Mouse (Mus musculus) gastrocnemius, postnatal 10 days (tissue): Measurements from ENCODE around the gene Mvk. TPM values are rescaled to one million over a fixed set of nuclear protein-coding genes. Genes with fewer than 3 reads are reported as not detected.

ENCODE experiments used
- DNase-seq: peaks from one replicate; pipeline ENCODE4 v3.0.0; 2021; ENCODE audit warnings: mixed read lengths
- long read RNA-seq, 2 experiments: library from polyadenylated mRNA; stranded (forward); transcript quantifications; one replicate each; pipeline ENCODE4 v2.0.0; 2021
- total RNA-seq, 2 experiments: library from RNA; stranded (reverse); gene quantifications; 2 replicates each; pipeline ENCODE4 v1.2.3; 2021

The Mvk gene
- total RNA-seq: 10 to 100 TPM; 13.8 to 15.1 TPM
- long read RNA-seq, experiment 1, transcript Mvk-201 (11 exons, 1,660 nt): major isoform, 6 of 16 reads
- long read RNA-seq, experiment 1, partial matches to known transcripts: 4 of 16 reads
- long read RNA-seq, experiment 1, other reads (novel, unspliced or antisense): 6 of 16 reads
- long read RNA-seq, experiment 2, transcript Mvk-201 (11 exons, 1,660 nt): major isoform, 9 of 17 reads
- long read RNA-seq, experiment 2, partial matches to known transcripts: 0 of 17 reads
- long read RNA-seq, experiment 2, other reads (novel, unspliced or antisense): 7 of 17 reads

DNA sequence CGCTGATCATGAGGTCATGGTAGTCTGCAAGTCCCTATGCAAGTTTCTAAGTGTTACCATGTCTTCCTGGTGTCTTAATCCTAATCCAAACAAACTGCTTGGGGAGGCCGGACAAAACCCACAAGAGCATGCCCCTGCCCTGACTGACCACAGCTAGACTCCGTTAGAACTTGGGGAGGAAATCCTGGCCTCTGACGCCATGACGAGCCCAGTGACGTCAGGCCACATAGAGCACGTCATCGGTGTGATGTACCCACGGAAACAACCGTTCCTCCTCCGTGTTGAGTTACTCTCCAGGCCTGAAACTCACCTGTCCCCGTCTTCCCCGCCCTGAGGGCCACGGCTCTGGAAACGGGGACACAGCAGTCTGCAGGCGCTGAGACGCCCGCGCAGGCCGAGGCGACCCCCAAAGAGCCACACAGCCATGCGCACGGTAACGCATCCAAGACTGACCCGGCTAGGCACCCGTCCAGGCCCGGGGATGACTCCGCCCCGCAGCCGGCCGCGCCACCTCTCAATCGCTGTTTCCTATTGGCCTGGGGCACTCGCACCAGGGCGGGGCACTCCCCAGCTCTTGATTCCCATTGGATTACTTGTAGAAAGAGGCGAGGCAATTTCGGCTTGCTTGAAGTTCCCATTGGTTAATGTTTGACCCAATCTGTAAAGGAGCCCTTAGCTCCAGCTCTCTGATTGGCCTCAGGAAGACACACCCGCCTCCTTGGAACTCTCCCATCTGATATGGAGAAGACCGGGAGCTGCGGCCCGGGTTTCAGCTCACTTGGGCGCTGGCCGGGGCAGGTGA, at the start of gene Mvk, which contains the start of gene Mmab:
Mvk (plus strand) TSS at position 704 of the 802 bp plus-strand sequence.
Mmab (minus strand) TSS at position 495 of the 802 bp plus-strand sequence.
- DNase-seq: peak; percentile 98

DNA sequence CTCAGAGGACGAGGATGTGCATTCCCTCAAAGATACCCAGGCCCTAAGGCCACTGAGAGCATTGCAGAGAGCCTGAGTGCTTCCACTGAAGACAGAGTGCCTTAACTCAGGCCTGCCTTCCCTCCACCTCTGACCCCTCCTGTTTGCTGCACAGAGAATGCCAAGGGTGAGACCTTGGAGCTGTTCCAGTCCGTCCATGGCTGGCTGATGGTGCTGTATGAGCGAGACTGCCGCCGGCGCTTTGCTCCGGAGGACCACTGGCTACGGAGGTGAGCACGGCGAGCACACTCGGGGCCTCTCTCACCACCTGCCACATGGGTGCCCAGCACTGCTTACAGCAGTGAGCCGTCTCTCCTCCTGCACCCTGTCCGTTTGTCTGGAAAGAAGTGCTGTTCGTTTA, 37.5 kb upstream of the Mvk start:
- DNase-seq: no peak

DNA sequence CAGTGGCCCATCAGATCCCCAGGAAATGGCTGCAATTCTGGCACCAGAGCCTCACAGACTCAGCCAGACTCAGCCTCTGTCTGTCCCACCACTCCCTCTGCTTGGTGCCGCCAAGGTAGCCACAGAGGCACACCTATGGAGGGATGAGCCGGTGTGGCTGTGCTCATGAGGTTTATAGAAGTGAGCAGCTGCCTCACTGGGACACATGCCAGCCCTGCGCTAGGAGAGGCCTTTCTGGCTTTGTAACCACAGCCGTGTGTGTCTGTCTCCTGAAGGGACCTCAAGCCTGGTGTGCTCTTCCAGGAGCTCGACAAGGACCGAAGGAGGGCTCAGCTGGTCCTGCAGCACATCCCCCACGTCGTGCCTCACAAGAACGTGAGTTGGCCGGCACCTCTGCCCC, 36.8 kb upstream of the Mvk start:
- no peak for DNase-seq

DNA sequence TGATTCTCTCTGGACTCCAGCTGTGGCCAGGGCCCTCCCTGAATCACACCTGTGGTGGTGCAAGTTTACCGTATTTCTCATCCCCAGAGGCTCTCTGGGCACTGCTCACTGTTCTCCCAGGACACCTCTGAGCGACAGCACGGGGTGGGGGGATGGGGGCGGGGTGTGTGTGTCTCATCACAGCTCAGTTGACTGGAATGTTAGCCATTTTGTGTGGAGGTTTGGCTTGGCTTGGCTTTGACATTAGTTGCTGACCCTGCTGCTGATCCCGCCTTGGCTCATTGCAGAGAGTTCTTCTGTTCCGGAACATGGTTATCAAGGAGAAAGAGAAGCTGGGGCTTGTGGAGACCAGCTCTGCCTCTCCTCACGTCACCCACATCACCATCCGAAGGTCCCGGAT, 36.3 kb upstream of the Mvk start:
- DNase-seq: no peak

DNA sequence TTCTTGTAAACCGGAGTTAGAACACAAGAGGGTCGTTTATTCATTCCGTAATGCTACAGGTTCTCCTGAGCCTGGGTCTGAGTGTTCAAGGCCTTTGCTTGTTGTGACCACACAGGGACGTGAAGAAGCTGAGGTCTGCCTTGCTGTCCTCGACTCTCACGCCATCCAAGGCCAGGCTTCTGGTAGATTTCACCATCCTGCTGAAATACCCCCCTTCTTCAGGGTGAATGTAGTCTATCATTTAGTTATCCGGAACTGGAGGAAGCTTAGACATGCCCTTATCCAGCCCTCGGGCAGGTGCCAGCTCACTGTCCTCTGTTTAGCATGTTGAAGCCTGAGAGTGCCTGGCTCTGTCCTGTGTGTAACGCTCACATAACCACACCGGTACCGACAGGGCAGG, 35.2 kb upstream of the Mvk start:
- DNase-seq: no peak

DNA sequence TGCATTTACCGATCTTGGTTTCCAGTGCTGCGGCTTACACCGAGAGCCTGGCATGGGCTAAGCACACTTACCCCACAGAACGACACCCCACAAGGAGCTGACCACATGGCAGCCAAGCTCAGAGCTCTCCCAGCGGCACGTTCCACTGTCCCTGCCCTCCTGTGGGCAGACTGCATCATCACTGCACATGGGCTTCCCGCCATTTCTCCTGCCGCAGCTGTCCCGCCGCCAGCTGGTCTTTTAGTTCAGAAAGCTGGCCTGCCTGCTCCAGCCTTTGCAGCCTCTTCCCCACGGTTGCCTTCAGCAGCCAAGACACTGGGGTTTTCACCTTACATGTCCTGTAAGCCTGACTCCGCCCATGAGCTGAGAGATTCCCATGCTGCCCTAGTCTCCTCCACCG, 33.6 kb upstream of the Mvk start:
- no peak for DNase-seq

DNA sequence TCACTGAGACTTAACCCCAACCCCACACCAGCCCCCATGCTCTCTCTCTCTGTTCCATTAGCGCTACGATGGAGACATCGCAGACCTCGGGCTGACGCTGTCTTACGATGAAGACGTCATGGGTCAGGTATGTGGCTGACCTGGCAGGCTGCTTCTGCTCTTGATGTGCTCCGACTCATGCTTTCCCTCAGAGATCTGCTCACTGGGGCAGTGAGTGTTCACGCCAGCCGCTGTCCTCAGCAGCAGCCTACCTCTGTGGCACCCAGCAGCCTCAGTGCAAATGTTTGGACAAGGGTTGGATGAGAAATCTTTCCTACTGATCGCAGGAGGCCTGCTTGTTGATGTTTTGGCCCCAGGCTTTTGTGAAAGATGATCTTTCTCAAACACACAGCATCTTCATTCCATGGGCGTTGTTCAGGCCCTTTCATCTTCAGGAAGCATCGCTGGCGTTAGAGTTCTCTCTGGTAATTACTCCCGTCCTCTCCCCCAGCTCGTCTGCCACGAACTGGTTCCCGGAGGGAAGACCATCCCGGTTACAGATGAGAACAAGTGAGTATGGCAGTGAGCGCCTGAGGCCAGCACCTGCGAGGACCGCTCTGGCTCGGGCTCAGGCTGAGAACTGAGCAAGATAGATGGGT, 31.6 kb upstream of the Mvk start:
- DNase-seq: no peak

DNA sequence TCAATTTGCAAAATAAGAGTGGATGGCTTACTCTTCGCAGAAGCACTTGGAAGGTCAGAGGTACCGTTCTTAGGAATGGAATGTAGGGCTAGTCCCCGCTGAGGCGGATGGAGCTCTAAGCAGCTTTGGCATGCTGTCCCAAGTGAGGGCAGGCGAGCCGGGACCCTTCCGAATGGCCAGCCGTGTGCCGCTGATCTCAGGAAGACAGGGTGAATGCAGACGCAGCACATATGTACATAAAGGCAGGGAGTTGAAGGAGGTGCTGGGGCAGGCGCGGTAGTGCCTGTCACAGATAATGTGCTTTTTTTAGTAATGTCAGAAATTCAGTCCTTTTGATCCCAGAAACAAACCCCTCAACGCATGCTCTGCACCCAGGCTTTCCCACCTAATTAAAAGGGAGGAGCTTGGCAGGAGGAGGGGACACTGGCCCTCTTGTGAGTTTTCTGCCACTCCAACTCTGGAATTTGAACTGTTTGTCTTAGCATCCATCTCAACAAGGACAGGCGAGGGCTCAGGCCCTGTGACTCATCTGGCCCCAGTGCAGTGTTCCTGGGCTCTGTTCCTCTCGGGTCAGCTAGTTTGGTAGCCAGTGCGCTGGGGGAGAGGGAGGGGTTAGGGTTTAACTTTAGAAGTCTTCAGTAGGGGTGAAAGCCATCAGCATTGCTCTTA, 30.9 kb upstream of the Mvk start:
- DNase-seq: no peak

DNA sequence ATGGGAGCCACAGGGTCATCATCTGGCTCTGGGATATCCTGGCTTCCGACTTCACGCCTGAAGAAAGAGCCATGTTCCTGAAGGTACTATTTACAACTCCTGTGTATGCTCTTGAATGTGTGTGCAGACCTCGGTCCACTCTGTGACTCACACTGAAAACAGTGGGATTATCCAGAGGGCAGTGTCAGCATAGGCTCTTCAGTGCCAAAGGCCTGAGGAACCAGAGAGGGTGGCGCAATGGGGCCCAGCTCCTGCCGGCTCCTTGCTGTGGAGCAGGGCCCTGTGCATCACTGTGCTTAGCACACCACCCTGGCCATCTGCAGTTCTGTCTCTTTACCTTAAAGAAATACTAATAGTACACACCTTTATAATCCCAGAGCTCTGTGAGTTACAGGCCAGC, 28.5 kb upstream of the Mvk start:
- no peak for DNase-seq

DNA sequence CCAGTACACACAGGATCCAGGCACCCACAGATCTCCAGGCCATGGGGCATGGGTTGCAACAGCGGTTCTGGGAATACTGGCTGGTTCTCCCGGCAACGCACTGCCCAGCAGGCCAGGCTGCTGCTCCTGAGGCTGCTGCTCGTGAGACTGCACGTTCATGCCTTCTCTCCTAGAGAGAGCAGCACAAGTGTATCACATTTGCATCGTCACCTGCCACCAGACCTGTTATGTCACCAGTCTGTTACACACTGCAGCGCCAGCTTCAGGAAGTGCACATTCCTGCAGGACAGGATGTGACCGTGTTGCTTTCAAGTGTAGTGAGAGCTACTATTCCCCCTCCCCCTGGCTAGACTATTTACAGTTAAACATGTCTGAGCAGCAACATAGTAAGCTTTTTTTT, 27.2 kb upstream of the Mvk start:
- DNase-seq: no peak

DNA sequence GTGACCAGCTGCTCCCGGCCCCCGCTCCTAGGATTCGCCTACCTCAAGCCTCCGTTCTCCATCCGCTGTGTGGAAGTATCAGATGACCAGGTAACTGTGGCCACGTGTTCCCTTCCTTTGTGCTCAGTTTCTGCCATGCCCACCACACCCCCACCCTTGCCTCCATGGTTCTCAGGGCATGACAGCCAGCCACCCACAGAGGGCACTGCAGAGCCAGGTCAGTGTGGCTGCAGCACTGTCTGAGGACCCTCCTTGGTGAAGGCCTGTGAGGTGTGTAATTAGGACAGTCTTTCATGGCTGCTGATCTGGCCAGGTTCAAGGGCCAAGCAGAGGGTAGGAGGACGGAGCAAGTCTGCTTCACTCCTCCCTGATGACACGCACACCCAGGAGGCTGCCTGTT, 25.5 kb upstream of the Mvk start:
- DNase-seq: no peak

DNA sequence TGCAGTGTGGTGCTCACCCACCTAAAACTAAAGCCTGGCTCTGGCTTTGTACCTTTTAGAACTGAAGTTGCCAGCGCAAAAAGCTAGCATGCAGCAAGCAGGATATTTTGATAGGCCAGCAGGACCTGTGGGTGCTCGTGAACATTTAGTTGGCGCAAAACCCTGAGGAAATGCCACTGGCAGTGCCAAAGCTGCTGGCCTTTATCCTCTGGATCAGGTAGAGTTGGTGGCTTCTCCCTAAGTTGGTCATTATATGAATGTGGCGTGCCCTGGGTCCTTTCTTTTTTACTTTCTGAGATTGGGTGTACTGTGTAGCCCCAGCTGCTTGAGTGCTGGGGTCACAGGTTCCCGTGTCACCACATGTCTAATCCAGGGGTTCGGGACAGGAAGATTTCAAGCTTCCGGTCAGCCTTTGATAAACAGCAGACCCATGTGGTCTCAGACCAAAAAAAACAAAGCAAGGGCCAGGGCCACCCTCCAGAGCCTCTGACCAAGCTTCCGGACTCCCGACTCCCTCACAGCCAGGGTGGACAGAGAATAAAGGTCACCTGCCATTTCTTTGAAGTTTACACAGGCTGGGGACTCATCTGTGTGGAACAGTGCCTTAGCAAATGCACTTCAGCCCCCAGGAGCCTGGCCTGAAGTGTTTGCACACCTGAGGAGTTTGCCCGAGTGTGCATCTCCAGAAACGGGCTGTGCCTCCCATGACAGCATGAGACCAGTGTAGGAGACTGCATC, 22.3 kb upstream of the Mvk start:
- DNase-seq: no peak

DNA sequence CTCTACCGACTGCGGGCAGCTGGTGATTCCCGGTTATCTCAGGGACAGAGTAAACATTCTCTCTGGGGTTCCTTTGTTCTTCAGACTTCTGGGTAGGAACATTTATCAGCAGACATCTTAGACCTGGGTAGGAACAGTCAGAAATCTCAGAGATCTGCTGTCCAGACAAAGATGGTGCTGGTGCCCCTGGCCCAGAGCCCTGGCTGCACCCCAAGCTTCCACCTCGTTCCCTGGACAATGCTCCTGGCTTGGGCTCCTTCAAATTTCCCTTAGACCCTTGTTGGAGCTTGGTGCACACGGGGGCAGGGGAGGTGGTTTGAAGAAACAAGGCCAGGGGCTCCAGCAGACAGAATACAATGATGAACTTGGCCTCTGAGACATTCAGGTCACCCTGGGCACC, 21.5 kb upstream of the Mvk start:
- no peak for DNase-seq

DNA sequence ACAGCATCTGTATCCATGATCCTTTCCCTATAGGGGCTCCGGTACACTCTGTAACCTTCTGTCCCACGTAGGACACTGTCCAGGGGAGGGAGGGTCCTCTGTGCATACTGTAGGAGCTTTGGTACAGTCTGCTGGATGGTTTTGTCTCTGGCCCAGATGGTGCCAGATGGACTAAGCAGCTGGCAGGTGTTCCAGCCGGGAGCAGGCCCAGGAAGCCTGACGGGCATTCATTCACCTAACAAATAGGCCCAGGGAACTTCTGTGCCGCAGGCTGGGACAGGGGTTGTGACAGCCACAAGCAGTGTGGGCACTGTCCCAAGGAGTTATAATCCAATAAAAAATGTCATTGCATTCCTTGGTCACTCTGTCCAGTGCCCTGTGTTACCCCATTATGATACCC, 20.1 kb upstream of the Mvk start:
- DNase-seq: no peak

DNA sequence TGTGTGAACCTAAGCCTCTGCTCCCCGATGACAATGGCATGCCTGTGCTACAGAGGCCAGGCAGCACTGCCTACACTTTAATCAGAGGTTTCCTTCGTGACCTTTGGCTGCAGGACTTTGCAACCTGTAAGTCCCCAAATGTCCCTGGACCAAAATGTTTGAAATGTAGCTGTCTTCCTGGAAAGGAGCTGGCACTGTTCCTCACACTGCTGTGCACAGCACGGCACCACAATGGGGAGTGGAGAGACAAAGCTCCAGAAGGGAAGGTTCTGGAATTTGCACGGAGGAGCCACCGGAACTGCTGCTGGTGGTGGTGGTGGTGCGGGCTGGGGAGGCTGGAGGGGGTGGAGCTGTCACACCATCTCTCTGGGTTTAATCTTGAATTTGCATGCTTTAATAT, 17.3 kb upstream of the Mvk start:
- no peak for DNase-seq

DNA sequence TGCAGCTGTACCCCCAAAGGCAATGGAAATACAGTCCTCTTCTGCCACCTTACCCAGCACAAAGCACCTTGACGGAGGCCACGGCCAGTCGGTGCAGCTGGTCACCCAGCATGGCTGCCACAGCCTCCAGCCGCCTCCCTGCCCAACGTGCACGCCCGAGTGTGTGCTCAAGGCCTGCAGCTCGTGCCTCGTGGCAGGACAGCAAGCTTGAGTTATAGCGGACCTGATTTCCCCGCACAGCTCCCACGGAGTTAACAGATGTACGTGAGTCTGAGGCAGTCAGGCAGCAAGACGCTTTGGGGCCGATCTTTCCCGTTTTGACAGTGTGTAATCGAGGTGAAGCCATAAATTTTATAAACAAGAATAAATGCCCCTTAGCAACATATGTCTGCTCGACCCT, 15.4 kb upstream of the Mvk start:
- DNase-seq: no peak

DNA sequence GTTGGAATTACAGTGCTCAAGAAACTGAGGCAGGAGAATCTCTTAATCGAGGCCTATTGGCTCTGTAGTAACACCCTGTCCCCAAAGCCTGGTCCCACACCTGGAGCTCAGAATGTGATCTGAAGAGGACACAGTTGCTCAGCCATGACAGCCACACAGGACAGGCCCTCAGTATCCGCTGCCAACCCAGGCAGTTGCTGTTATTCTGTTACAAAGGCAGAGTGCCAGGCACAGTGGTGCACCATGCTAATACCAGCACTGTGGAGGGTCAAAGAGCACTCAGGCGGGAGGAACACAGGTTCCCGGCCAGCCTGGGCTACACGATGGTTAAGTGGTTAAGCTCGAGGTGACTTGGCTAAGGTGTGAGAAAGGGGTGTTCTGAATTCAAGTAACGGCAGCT, 14.3 kb upstream of the Mvk start:
- DNase-seq: no peak

DNA sequence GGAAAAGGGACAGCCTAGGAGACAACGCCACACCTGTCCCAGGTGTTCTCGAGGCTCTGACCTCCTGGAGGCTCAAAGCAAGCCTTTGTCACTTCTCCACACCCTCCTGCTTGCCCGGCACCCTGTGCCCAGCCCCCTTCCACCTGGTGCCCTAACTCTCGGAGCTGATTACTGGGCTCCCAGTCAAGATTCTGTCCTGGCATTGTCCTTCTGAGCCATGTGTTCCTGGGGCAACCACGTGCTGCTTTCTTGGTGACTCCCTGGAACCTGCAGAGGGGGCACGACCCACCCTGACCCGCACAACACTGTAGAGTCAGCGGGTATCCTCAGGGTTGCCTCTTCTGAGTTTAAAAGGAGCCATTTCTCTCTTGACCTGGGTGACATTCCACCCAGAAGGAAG, 9.7 kb upstream of the Mvk start:
- no peak for DNase-seq

DNA sequence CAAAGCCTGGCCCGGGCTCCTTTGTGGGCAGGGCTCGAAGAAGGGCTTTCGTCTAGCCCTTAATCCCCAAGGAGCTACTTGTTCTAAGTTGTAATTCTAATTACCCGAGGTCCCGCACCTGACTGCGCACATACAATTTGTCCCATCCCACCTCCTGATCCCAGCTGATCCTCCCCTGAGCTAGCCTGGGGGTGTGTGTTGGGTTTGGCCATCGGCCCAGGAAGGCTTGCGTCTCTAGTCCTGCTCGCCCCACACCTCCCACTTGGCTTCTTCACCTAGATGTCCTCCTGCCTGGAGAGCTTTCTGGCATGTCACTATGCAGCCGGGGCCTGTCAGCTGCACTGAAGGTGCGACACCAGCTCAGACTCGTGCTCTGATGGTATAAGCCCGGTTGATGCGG, 8.5 kb upstream of the Mvk start:
- DNase-seq: no peak

DNA sequence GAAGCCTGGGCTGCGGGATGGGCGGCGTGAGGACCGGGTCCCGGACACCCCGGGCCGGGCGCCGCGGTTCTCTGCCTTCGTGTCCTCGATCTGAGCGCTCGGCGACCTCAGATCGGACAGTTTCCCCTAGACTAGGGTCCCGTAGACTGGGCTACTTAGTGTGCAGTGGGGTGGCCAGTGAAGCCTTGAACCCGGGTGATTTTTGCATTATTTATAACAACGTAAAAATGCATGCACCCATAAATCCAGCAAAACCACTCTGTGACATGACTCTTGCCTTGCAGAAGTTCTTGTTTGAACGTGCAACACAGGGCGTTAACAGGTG, 261 bp downstream of the Mvk start:
- DNase-seq: no peak

DNA sequence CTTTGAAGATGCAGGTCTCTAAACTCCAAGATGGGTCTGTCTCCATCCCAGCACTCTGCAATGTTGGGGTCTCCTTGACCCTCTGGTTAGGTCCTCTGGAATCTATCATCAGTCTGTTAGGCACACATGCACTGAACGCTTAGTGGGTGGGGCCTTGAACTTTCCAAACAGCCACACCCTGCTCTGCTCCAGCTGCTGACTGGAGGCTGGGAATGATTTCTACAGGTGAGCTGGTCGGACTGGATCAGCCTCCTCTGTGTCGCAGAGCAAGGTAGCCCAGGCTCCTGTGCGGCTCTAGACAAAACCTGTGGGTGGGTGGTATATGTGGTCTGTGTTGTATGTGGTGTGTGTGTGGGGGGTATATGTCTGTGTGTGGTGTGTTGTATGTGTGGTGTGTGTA, 4.9 kb downstream of the Mvk start:
- no peak for DNase-seq

DNA sequence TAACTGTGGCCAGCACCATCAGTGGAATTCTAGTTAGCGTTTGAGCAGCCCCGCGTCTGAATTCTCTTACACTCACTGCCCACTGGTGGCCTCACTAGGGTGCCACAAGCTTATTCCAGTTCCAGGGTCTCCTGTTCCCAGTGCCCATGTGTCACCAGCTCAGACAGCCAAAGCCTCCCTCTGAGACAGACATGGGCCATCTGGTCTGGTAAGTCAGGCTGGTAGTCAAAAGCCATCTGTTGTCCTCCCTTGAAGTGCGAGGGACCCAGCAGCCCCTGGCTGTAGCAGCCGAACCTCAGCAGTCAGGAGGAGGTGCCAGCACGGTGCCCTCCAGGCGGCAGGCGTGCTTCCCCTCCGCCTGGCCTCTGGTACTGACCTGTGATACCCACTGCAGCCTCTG, 12.2 kb downstream of the Mvk start:
- DNase-seq: no peak
